Mouse (Mus musculus) liver, embryonic 15.5 days (tissue): Measurements from ENCODE around the gene Orai3. TPM values are rescaled to one million over a fixed set of nuclear protein-coding genes. Genes with fewer than 3 reads are reported as not detected.
A peak's percentile ranks its signal among the peaks of the same experiment; 100 is the strongest.
"Not testable (repeated sequence)": the region's sequence is repeated elsewhere in the genome, so short reads cannot be mapped to it uniquely, and the experiment has no call there.

Experiments
- ATAC-seq: fragments of 200-750 bp; cut with Nextera tagmentation; 2 replicates; pipeline ENCODE4 v1.8.0; 2017; ENCODE audit warnings: moderate number of reproducible peaks, mild to moderate bottlenecking, moderate library complexity; ENCODE audit not compliant: insufficient read depth
- H3K27ac ChIP-seq: fragments of 300-500 bp; sonication (generic); replicated peaks from 2 replicates; pipeline ENCODE4 v1.5.1; 2015; ENCODE audit warnings: mild to moderate bottlenecking, inconsistent platforms
- H3K27me3 ChIP-seq: fragments of 300-500 bp; sonication (generic); 2 replicates; pipeline ENCODE4 v1.6.1; 2015; ENCODE audit warnings: mild to moderate bottlenecking, inconsistent platforms
- H3K36me3 ChIP-seq: fragments of 300-500 bp; sonication (generic); replicated peaks from 2 replicates; pipeline ENCODE4 v1.6.1; 2015; ENCODE audit warnings: moderate library complexity, mild to moderate bottlenecking, inconsistent platforms
- H3K4me1 ChIP-seq: fragments of 300-500 bp; sonication (generic); replicated peaks from 2 replicates; pipeline ENCODE4 v1.6.1; 2015; ENCODE audit warnings: inconsistent platforms
- H3K4me2 ChIP-seq: fragments of 300-500 bp; sonication (generic); 2 replicates; pipeline ENCODE4 v1.6.1; 2015; ENCODE audit warnings: moderate library complexity, mild to moderate bottlenecking, inconsistent platforms
- H3K4me3 ChIP-seq: fragments of 300-500 bp; sonication (generic); replicated peaks from 2 replicates; pipeline ENCODE4 v1.5.1; 2015; ENCODE audit warnings: mild to moderate bottlenecking, inconsistent platforms
- H3K9ac ChIP-seq: fragments of 300-500 bp; sonication (generic); 2 replicates; pipeline ENCODE4 v1.6.1; 2015; ENCODE audit warnings: moderate library complexity, mild to moderate bottlenecking, inconsistent platforms
- H3K9me3 ChIP-seq: fragments of 300-500 bp; sonication (generic); replicated peaks from 2 replicates; pipeline ENCODE4 v1.6.1; 2016; ENCODE audit warnings: inconsistent platforms
- WGBS: fragments of 180-500 bp; shearing (Covaris S2); methylation state at CpG from one replicate; pipeline ENCODE4 v1.1.7; 2015; ENCODE audit warnings: mixed read lengths; ENCODE audit not compliant: insufficient replicate concordance; 5-methylcytosine and 5-hydroxymethylcytosine counted together
- polyA plus RNA-seq: library from polyadenylated mRNA; unstranded; fragments of >200 nt; fragmentation: Nextera tagmentation; extraction: Ambion mirVana; gene quantifications from 2 replicates; pipeline ENCODE4 v1.2.1, GENCODE M21; 2015

Gene Orai3
- 11.0 and 13.1 TPM in 2 replicates for polyA plus RNA-seq

- ATAC-seq, result peak; percentile 16
- no peaks in the 10 kb centered on the region; the same call in 1 of the 2 replicates for H3K36me3 ChIP-seq
- H3K27me3 ChIP-seq, result no peaks in the 10 kb centered on the region
- peaks cover 84% of the 10 kb centered on the region for H3K4me1 ChIP-seq
- H3K9ac ChIP-seq, result peak within 1 kb of the TSS; percentile 79
- whole genome bisulfite sequencing, result 0% methylated on average over 24 of the region's 24 CpGs
- H3K9me3 ChIP-seq, result no peaks in the 10 kb centered on the region
- peak within 1 kb of the TSS; percentile 97 for H3K27ac ChIP-seq
- peak within 1 kb of the TSS; percentile 72 for H3K4me3 ChIP-seq
- H3K4me2 ChIP-seq, result peak within 1 kb of the TSS; percentile 93
These were observed at the start of gene Orai3 for GRCm38 (mm10) chr7:127769651-127770038. Orai3 (plus strand) TSS chr7:127769815.

GRCm38 (mm10) chr7:127725490-127725889 is 44.1 kb upstream of the Orai3 start:
- Histone ChIP-seq H3K9ac (no peak overlapping the region), H3K36me3 (no peaks in the 10 kb centered on the region), H3K4me1 (no peaks in the 10 kb centered on the region), H3K9me3 (no peaks in the 10 kb centered on the region), H3K27ac (no peak overlapping the region), H3K4me3 (no peak overlapping the region), H3K4me2 (no peak overlapping the region), H3K27me3 (0 out of 2 replicates have a peak, but pooled peaks cover 5% of the 10 kb centered on the region)
- ATAC-seq, result no peak
- 37% methylated on average over 2 of the region's 2 CpGs for WGBS

- no peak overlapping the region for H3K4me3 ChIP-seq
- H3K4me1 ChIP-seq, result no peaks in the 10 kb centered on the region
- no peak overlapping the region for H3K27ac ChIP-seq
- H3K9ac ChIP-seq, result no peak overlapping the region
- H3K4me2 ChIP-seq, result no peak overlapping the region
- 56% methylated on average over 6 of the region's 6 CpGs for WGBS
- H3K27me3 ChIP-seq, result 0 out of 2 replicates have a peak, but pooled peaks cover 5% of the 10 kb centered on the region
- H3K9me3 ChIP-seq, result no peaks in the 10 kb centered on the region
- H3K36me3 ChIP-seq, result no peaks in the 10 kb centered on the region
- ATAC-seq, result no peak
These were observed 43.7 kb upstream of the Orai3 start for GRCm38 (mm10) chr7:127725924-127726323.

GRCm38 (mm10) chr7:127727898-127728297 is 41.7 kb upstream of the Orai3 start:
- H3K9ac ChIP-seq, result no peak overlapping the region
- H3K27me3 ChIP-seq, result 0 out of 2 replicates have a peak, but pooled peaks cover 5% of the 10 kb centered on the region
- H3K36me3 ChIP-seq, result no peaks in the 10 kb centered on the region
- no peak for ATAC-seq
- no peaks in the 10 kb centered on the region for H3K4me1 ChIP-seq
- H3K4me3 ChIP-seq, result no peak overlapping the region
- H3K9me3 ChIP-seq, result no peaks in the 10 kb centered on the region
- no peak overlapping the region for H3K4me2 ChIP-seq
- no peak overlapping the region for H3K27ac ChIP-seq
- 55% methylated on average over 7 of the region's 7 CpGs for WGBS

GRCm38 (mm10) chr7:127730170-127730569 is 39.4 kb upstream of the Orai3 start:
- ATAC-seq, result no peak
- no peak overlapping the region for H3K4me2 ChIP-seq
- H3K27ac ChIP-seq, result no peak overlapping the region
- H3K9me3 ChIP-seq, result no peaks in the 10 kb centered on the region
- H3K4me3 ChIP-seq, result no peak overlapping the region
- H3K36me3 ChIP-seq, result no peaks in the 10 kb centered on the region
- WGBS, result 51% methylated on average over 4 of the region's 4 CpGs
- 0 out of 2 replicates have a peak, but pooled peaks cover 5% of the 10 kb centered on the region for H3K27me3 ChIP-seq
- no peaks in the 10 kb centered on the region for H3K4me1 ChIP-seq
- H3K9ac ChIP-seq, result no peak overlapping the region

- not testable (repeated sequence) for H3K27me3 ChIP-seq, ATAC-seq, H3K4me3 ChIP-seq, H3K4me1 ChIP-seq, H3K9ac ChIP-seq, H3K9me3 ChIP-seq, H3K4me2 ChIP-seq, H3K27ac ChIP-seq, H3K36me3 ChIP-seq
- WGBS, result no CpG with 5 or more reads among the region's 5 CpGs
These were observed 37.5 kb upstream of the Orai3 start, which contains the start of gene Ctf2 for GRCm38 (mm10) chr7:127732066-127732465. Ctf2 (minus strand) TSS chr7:127732166.

GRCm38 (mm10) chr7:127744366-127745045 is 25.1 kb upstream of the Orai3 start, which contains the start of gene Fbxl19:
Fbxl19 (plus strand) TSS chr7:127744543.
- H3K9me3 ChIP-seq, result no peaks in the 10 kb centered on the region
- H3K9ac ChIP-seq, result peak within 1 kb of the TSS; percentile 68
- H3K27ac ChIP-seq, result peak within 1 kb of the TSS; percentile 84
- ATAC-seq, result no peak
- under 1% methylated on average over 26 of the region's 26 CpGs for WGBS
- peaks cover 35% of the 10 kb centered on the region for H3K4me1 ChIP-seq
- H3K36me3 ChIP-seq, result no peaks in the 10 kb centered on the region
- H3K4me2 ChIP-seq, result peak within 1 kb of the TSS; percentile 93
- peak within 1 kb of the TSS; percentile 81 for H3K4me3 ChIP-seq
- no peaks in the 10 kb centered on the region for H3K27me3 ChIP-seq

GRCm38 (mm10) chr7:127745251-127745651 is 24.4 kb upstream of the Orai3 start:
- H3K27me3 ChIP-seq, result no peaks in the 10 kb centered on the region
- H3K36me3 ChIP-seq, result peaks cover 4% of the 10 kb centered on the region; the same call in 1 of the 2 replicates
- H3K9ac ChIP-seq, result peak overlapping the region; percentile 68
- under 1% methylated on average over 19 of the region's 19 CpGs for WGBS
- peak; percentile 78 for ATAC-seq
- peak overlapping the region; percentile 93 for H3K4me2 ChIP-seq
- peak overlapping the region; percentile 84 for H3K27ac ChIP-seq
- peak overlapping the region; percentile 81 for H3K4me3 ChIP-seq
- no peaks in the 10 kb centered on the region for H3K9me3 ChIP-seq
- H3K4me1 ChIP-seq, result peaks cover 35% of the 10 kb centered on the region

- WGBS, result under 1% methylated on average over 38 of the region's 39 CpGs
These were observed 23.7 kb upstream of the Orai3 start for GRCm38 (mm10) chr7:127745652-127746493.

GRCm38 (mm10) chr7:127746494-127747491 is 22.8 kb upstream of the Orai3 start:
- Histone ChIP-seq H3K9me3 (no peaks in the 10 kb centered on the region), H3K27ac (0 out of 2 replicates have a peak overlapping the region, but pooled peaks have one; percentile 11), H3K4me3 (peak overlapping the region; percentile 81), H3K4me1 (peaks cover 35% of the 10 kb centered on the region), H3K9ac (peak overlapping the region; percentile 68), H3K27me3 (no peaks in the 10 kb centered on the region), H3K4me2 (peak overlapping the region; percentile 93), H3K36me3 (peaks cover 16% of the 10 kb centered on the region; the same call in 1 of the 2 replicates)
- WGBS, result under 1% methylated on average over 56 of the region's 62 CpGs
- ATAC-seq, result no peak; the same call in 1 of the 2 replicates

More at GRCm38 (mm10) chr7:127745652-127746493, 23.7 kb upstream of the Orai3 start:
- peaks cover 35% of the 10 kb centered on the region for H3K4me1 ChIP-seq
- peaks cover 8% of the 10 kb centered on the region; the same call in 1 of the 2 replicates for H3K36me3 ChIP-seq
- peak overlapping the region; percentile 68 for H3K9ac ChIP-seq
- peak; percentile 73 for ATAC-seq
- peak overlapping the region; percentile 81 for H3K4me3 ChIP-seq
- no peaks in the 10 kb centered on the region for H3K9me3 ChIP-seq
- H3K27ac ChIP-seq, result peak overlapping the region; percentile 84
- no peaks in the 10 kb centered on the region for H3K27me3 ChIP-seq
- peak overlapping the region; percentile 93 for H3K4me2 ChIP-seq
